In genomic region chr8:48114591-48114990, GRCm38 (mm10) we compare ENCODE assay signal across 11 mouse cellular contexts. TPM values are rescaled to one million over a fixed set of nuclear protein-coding genes. Genes with fewer than 3 reads are reported as not detected.
DNase-seq lines count a peak whose midpoint lies in the region; ATAC-seq lines count a peak whose summit lies in the region.
"Had no signal": no experiment of that assay in that cellular context is flagged by ENCODE, and none has a peak within 500 bp of the region (broad histone marks: within the 10 kb centered on the region; RNA-seq: fewer than 3 reads in every experiment).

No protein-coding gene starts in this region.

- DNase-seq in adrenal gland, postnatal 14 days = peak; percentile 45
- no peak for DNase-seq in adrenal gland, adult 8-10 months
- DNase-seq in kidney, adult 18-20 months = peak; percentile 6
- DNase-seq in kidney, adult 11 months = no peak
- DNase-seq in heart, postnatal 14 days = peak; percentile 8 to 18
- peak; percentile 16 for DNase-seq in lung, postnatal 25 days (ENCODE audit: low spot score)
- DNase-seq in left cerebral cortex, postnatal 4 days = no peak
- DNase-seq: cerebellum, adult 18-20 months; thymus, postnatal 4 days had no signal

- ATAC-seq in megakaryocyte progenitor cell, adult 5-6 weeks (replicated peaks; ENCODE audit: poor library complexity) = no peak
- ATAC-seq: intestine, embryonic 16.5 days had no signal

- intact Hi-C loops in heart, postnatal 14 days (cut with DNase I) = no loop called here
- intact Hi-C loops in left cerebral cortex, postnatal 4 days (cut with DNase I) = no loop called here

RNA-seq across cellular contexts. Expression of gene Dctd, which starts 15.7 kb away (rescaled TPM):
- total RNA-seq in adrenal gland, postnatal 14 days (2021) = 8.9 TPM in 2 replicates
- total RNA-seq in adrenal gland, adult 8-10 months (2022) = 1 to 10 TPM; 2.7 to 3.4 (median 3.2) TPM
- total RNA-seq in heart, postnatal 14 days (2021) = 1 to 10 TPM; 1.1 to 2.1 TPM
- total RNA-seq in megakaryocyte progenitor cell, adult 5-6 weeks (2015) = 52.8 and 61.8 TPM in 2 replicates
- 59.5 and 67.3 TPM in 2 replicates for total RNA-seq in megakaryocyte progenitor cell, adult 5-6 weeks (2017)
- 10 to 100 TPM; 17.0 to 22.6 TPM for total RNA-seq in left cerebral cortex, postnatal 4 days (2021)

Comparison
In these comparisons a context has a peak if more than half of its experiments do, and no peak if none do; other contexts are left out.
1. DNase-seq: peak in adrenal gland, postnatal 14 days (single experiment), kidney, adult 18-20 months (single experiment), heart, postnatal 14 days (2 of 2) and lung, postnatal 25 days (single experiment); none in adrenal gland, adult 8-10 months (single experiment), kidney, adult 11 months (single experiment) and left cerebral cortex, postnatal 4 days (single experiment).